Mouse (Mus musculus) heart, embryonic 11.5 days (tissue): Measurements from ENCODE around the gene Rpl35a. TPM values are rescaled to one million over a fixed set of nuclear protein-coding genes. Genes with fewer than 3 reads are reported as not detected.

ENCODE experiments used
- ATAC-seq: fragments of 200-750 bp; cut with Nextera tagmentation; replicated peaks from 2 replicates; pipeline ENCODE4 v1.8.0; 2017; ENCODE audit warnings: moderate library complexity; ENCODE audit not compliant: insufficient number of reproducible peaks, low FRiP score, low TSS enrichment
- H3K27ac ChIP-seq: fragments of 300-500 bp; sonication (generic); 2 replicates; pipeline ENCODE4 v1.5.1; 2014; ENCODE audit warnings: mild to moderate bottlenecking, low read depth, low read length
- H3K27me3 ChIP-seq: fragments of 300-500 bp; sonication (generic); 2 replicates; pipeline ENCODE4 v1.6.1; 2014; ENCODE audit warnings: mild to moderate bottlenecking, low read length, mixed read lengths; ENCODE audit not compliant: control insufficient read depth, insufficient read depth
- H3K36me3 ChIP-seq: fragments of 300-500 bp; sonication (generic); 2 replicates; pipeline ENCODE4 v1.6.1; 2014; ENCODE audit warnings: mild to moderate bottlenecking, low read length, moderate library complexity, mixed read lengths; ENCODE audit not compliant: control insufficient read depth, insufficient read depth
- H3K4me1 ChIP-seq: fragments of 300-500 bp; sonication (generic); 2 replicates; pipeline ENCODE4 v1.6.1; 2014; ENCODE audit warnings: low read length; ENCODE audit not compliant: control insufficient read depth, insufficient read depth
- H3K4me2 ChIP-seq: fragments of 300-500 bp; sonication (generic); 2 replicates; pipeline ENCODE4 v1.6.1; 2014; ENCODE audit warnings: mild to moderate bottlenecking, moderate library complexity
- H3K4me3 ChIP-seq: fragments of 300-500 bp; sonication (generic); 2 replicates; pipeline ENCODE4 v1.5.1; 2014; ENCODE audit warnings: low read depth, low read length
- H3K9ac ChIP-seq: fragments of 300-500 bp; sonication (generic); 2 replicates; pipeline ENCODE4 v1.6.1; 2014; ENCODE audit warnings: mild to moderate bottlenecking, low read depth, low read length, moderate library complexity
- H3K9me3 ChIP-seq: fragments of 300-500 bp; sonication (generic); replicated peaks from 2 replicates; pipeline ENCODE4 v1.6.1; 2016; ENCODE audit warnings: low read length; ENCODE audit not compliant: control insufficient read depth
- WGBS: fragments of 180-500 bp; shearing (Covaris S2); extraction: QIAGEN DNeasy Blood & Tissue Kit; methylation state at CpG from one replicate; pipeline ENCODE4 v1.1.7; 2014; ENCODE audit not compliant: insufficient replicate concordance; 5-methylcytosine and 5-hydroxymethylcytosine counted together
- polyA plus RNA-seq: library from polyadenylated mRNA; unstranded; fragments of >200 nt; fragmentation: Nextera tagmentation; extraction: Ambion mirVana; gene quantifications from 2 replicates; pipeline ENCODE4 v1.2.1, GENCODE M21; 2014

Rpl35a gene
- polyA plus RNA-seq, 1 experiment from 2014 or later: 805 TPM

GRCm38 (mm10) chr16:33072871-33073557 is 16.8 kb downstream of the Rpl35a start:
- Histone ChIP-seq H3K27me3 (no peaks in the 10 kb centered on the region), H3K9me3 (no peaks in the 10 kb centered on the region), H3K9ac (no peak overlapping the region), H3K4me1 (no peaks in the 10 kb centered on the region), H3K27ac (no peak overlapping the region), H3K4me2 (no peak overlapping the region), H3K4me3 (no peak overlapping the region), H3K36me3 (peaks cover 2% of the 10 kb centered on the region; the same call in 1 of the 2 replicates)
- no peak for ATAC-seq
- WGBS: 84% methylated on average over 6 of the region's 6 CpGs

GRCm38 (mm10) chr16:33074967-33075366 is 18.7 kb downstream of the Rpl35a start:
- H3K4me1 ChIP-seq: no peaks in the 10 kb centered on the region
- ATAC-seq: no peak
- H3K27ac ChIP-seq: no peak overlapping the region
- H3K4me2 ChIP-seq: no peak overlapping the region
- WGBS: 83% methylated on average over 5 of the region's 5 CpGs
- no peak overlapping the region for H3K4me3 ChIP-seq
- H3K36me3 ChIP-seq: peaks cover 2% of the 10 kb centered on the region; the same call in 1 of the 2 replicates
- no peak overlapping the region for H3K9ac ChIP-seq
- no peaks in the 10 kb centered on the region for H3K27me3 ChIP-seq
- H3K9me3 ChIP-seq: no peaks in the 10 kb centered on the region

GRCm38 (mm10) chr16:33076078-33076477 is 19.8 kb downstream of the Rpl35a start:
- no peaks in the 10 kb centered on the region for H3K27me3 ChIP-seq
- WGBS: 76% methylated on average over 6 of the region's 6 CpGs
- ATAC-seq: no peak
- H3K27ac ChIP-seq: no peak overlapping the region
- peaks cover 2% of the 10 kb centered on the region; the same call in 1 of the 2 replicates for H3K36me3 ChIP-seq
- no peaks in the 10 kb centered on the region for H3K9me3 ChIP-seq
- H3K9ac ChIP-seq: no peak overlapping the region
- no peak overlapping the region for H3K4me3 ChIP-seq
- H3K4me2 ChIP-seq: no peak overlapping the region
- H3K4me1 ChIP-seq: no peaks in the 10 kb centered on the region

DNA sequence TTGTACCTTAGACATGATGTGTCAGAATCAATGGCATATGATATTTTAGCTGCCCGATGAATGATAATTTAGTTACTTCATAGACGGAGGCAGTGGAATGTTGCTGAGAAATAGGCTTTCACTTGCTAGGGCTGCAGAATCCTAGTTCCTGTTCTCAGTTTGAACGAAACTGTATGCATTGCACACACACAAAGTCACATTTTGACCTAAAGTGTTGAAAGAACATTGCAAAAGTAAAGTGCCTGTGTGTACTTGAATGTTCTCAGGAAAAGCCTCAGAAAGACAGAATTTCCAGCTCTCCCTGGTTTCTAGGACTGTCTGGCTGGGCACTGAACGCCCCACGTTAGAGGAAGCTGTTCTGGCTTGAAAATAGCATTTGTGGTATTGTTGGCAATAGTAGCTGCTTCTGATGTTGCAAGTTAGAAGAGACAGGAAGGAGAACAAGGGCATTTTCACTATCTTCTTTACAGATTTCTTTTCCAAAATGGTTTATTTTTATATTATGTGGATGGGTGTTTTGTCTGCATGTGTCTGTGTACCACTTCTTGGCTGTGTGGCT is 20.9 kb downstream of the Rpl35a start:
- Histone ChIP-seq H3K27me3 (no peaks in the 10 kb centered on the region), H3K9ac (no peak overlapping the region), H3K27ac (no peak overlapping the region), H3K9me3 (no peaks in the 10 kb centered on the region), H3K4me2 (no peak overlapping the region), H3K4me1 (no peaks in the 10 kb centered on the region), H3K36me3 (peaks cover 2% of the 10 kb centered on the region; the same call in 1 of the 2 replicates), H3K4me3 (no peak overlapping the region)
- 83% methylated on average over 5 of the region's 5 CpGs for WGBS
- ATAC-seq: no peak

DNA sequence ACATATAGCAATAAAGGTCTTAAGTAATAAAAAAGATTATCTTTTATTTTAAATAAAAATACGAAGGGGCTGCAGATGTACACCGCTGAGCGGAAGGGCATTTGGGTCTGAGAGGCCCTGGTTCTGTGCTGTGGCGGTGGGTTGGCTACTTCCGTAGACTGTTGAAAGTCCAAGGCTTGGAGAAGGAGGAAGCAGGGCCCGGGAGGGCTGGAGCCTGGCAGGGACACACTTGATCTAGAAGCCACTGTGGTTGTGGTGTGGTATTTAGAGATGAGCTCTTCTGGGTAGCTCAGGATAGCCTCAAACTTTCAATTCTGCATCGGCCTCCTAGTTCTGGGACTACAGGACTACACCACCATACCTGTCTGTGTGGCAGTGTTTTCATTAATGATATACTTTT is 23.8 kb downstream of the Rpl35a start:
- ATAC-seq: no peak
- Histone ChIP-seq H3K27ac (no peak overlapping the region), H3K36me3 (peaks cover under 1% of the 10 kb centered on the region; the same call in 1 of the 2 replicates), H3K4me1 (no peaks in the 10 kb centered on the region), H3K27me3 (no peaks in the 10 kb centered on the region), H3K9me3 (no peaks in the 10 kb centered on the region), H3K4me3 (no peak overlapping the region), H3K4me2 (no peak overlapping the region), H3K9ac (no peak overlapping the region)
- 89% methylated on average over 7 of the region's 7 CpGs for WGBS

DNA sequence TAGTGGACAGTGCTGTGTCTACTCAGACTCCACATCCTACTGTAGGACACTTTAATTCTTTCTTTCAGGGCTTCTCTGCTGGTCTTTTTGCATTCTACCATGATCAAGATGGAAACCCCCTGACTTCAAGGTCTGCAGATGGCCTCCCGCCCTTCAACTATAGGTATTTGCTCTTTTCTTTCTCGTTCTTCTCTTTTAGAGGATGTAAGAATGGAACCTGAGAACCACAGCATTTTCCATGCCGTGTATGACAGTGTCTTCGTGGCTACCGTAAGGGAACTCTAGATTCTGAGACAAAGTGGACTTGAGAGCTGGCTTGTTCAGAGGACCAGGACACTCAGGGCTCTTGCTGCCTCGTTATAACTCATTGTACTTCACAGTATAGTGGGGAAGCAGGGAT is 26.7 kb downstream of the Rpl35a start:
- H3K27me3 ChIP-seq: no peaks in the 10 kb centered on the region
- no peaks in the 10 kb centered on the region for H3K9me3 ChIP-seq
- H3K9ac ChIP-seq: no peak overlapping the region
- no peak for ATAC-seq
- WGBS: 89% methylated on average over 6 of the region's 6 CpGs
- H3K4me3 ChIP-seq: no peak overlapping the region
- H3K27ac ChIP-seq: no peak overlapping the region
- H3K4me2 ChIP-seq: no peak overlapping the region
- H3K36me3 ChIP-seq: no peaks in the 10 kb centered on the region
- no peaks in the 10 kb centered on the region for H3K4me1 ChIP-seq

- ATAC-seq: no peak
- Histone ChIP-seq H3K27me3 (no peaks in the 10 kb centered on the region), H3K9ac (no peak overlapping the region), H3K4me3 (no peak overlapping the region), H3K36me3 (no peaks in the 10 kb centered on the region), H3K27ac (no peak overlapping the region), H3K4me1 (no peaks in the 10 kb centered on the region), H3K9me3 (no peaks in the 10 kb centered on the region), H3K4me2 (no peak overlapping the region)
- 83% methylated on average over 2 of the region's 2 CpGs for WGBS
These were observed 27.7 kb downstream of the Rpl35a start for GRCm38 (mm10) chr16:33083996-33084395.

GRCm38 (mm10) chr16:33085666-33086065 is 29.4 kb downstream of the Rpl35a start:
- H3K27me3 ChIP-seq: no peaks in the 10 kb centered on the region
- H3K4me1 ChIP-seq: no peaks in the 10 kb centered on the region
- no peak overlapping the region for H3K27ac ChIP-seq
- WGBS: 73% methylated on average over 8 of the region's 8 CpGs
- H3K9me3 ChIP-seq: no peaks in the 10 kb centered on the region
- no peak overlapping the region for H3K4me3 ChIP-seq
- no peak for ATAC-seq
- no peak overlapping the region for H3K9ac ChIP-seq
- H3K4me2 ChIP-seq: no peak overlapping the region
- H3K36me3 ChIP-seq: 0 out of 2 replicates have a peak, but pooled peaks cover 3% of the 10 kb centered on the region
